Mouse (Mus musculus) liver, adult 2 months (tissue): ENCODE data around the gene Gjd3. TPM values are rescaled to one million over a fixed set of nuclear protein-coding genes. Genes with fewer than 3 reads are reported as not detected.
A peak's percentile ranks its signal among the peaks of the same experiment; 100 is the strongest.

ENCODE experiments used
- DNase-seq: peaks from one replicate; pipeline ENCODE4 v3.0.0-alpha.2; 2011; ENCODE audit warnings: low read depth, low spot score; ENCODE audit errors: extremely low read depth
- H3K27ac ChIP-seq: fragments of 200-500 bp; replicated peaks from 2 replicates; pipeline ENCODE4 v1.5.1; 2012; ENCODE audit warnings: low read depth, mild to moderate bottlenecking, control low read depth, inconsistent platforms, low read length; ENCODE audit not compliant: insufficient read depth
- H3K27me3 ChIP-seq: fragments of 200-500 bp; 2 replicates; pipeline ENCODE4 v1.6.1; 2012; ENCODE audit warnings: mild to moderate bottlenecking, moderate library complexity, low read length, inconsistent platforms; ENCODE audit not compliant: control insufficient read depth, insufficient read depth
- H3K36me3 ChIP-seq: fragments of 200-500 bp; 2 replicates; pipeline ENCODE4 v1.6.1; 2012; ENCODE audit warnings: low read length, inconsistent platforms; ENCODE audit not compliant: control insufficient read depth, insufficient read depth
- H3K4me1 ChIP-seq: fragments of 200-500 bp; 2 replicates; pipeline ENCODE4 v1.6.1; 2011; ENCODE audit warnings: low read length; ENCODE audit not compliant: control insufficient read depth, insufficient read depth
- H3K4me3 ChIP-seq: fragments of 200-500 bp; 2 replicates; pipeline ENCODE4 v1.5.1; 2011; ENCODE audit warnings: low read depth, mild to moderate bottlenecking, control low read depth, low read length, moderate library complexity; ENCODE audit not compliant: insufficient read depth
- H3K79me2 ChIP-seq: fragments of 200-500 bp; 2 replicates; pipeline ENCODE4 v1.6.1; 2012; ENCODE audit warnings: inconsistent platforms, mild to moderate bottlenecking, low read length, moderate library complexity; ENCODE audit not compliant: control insufficient read depth, insufficient read depth
- H3K9ac ChIP-seq: fragments of 200-500 bp; 2 replicates; pipeline ENCODE4 v1.6.1; 2012; ENCODE audit warnings: low read depth, mild to moderate bottlenecking, control low read depth, inconsistent platforms, low read length
- CTCF ChIP-seq: fragments of 200-500 bp; IDR thresholded peaks from 2 replicates; pipeline ENCODE4 v1.5.1; 2011; ENCODE audit warnings: low read depth, low read length, control low read depth
- POLR2A ChIP-seq: fragments of 200-500 bp; IDR thresholded peaks from 2 replicates; pipeline ENCODE4 v1.6.1; 2011; ENCODE audit warnings: low read length, control low read depth; ENCODE audit not compliant: insufficient read depth; ENCODE audit errors: extremely low read depth
- WGBS: fragments of 180-500 bp; shearing (Covaris S2); methylation state at CpG from one replicate; pipeline ENCODE4 v1.1.7; 2018; 5-methylcytosine and 5-hydroxymethylcytosine counted together
- polyA plus RNA-seq: library from polyadenylated mRNA; depleted of rRNA; stranded (reverse); fragments of >200 nt; gene quantifications from 2 replicates; pipeline ENCODE4 v1.2.3, GENCODE M21; 2012
- total RNA-seq: library from RNA; depleted of rRNA; stranded (reverse); fragments of >200 nt; gene quantifications from 2 replicates; pipeline ENCODE4 v1.2.3, GENCODE M21; 2014

Gjd3 gene
- total and polyA plus RNA-seq, 2 experiments: not detected

GRCm38 (mm10) chr11:98978526-98979148 lies 4.2 kb downstream of the Gjd3 start:
- 0 out of 2 replicates have a peak, but pooled peaks cover 4% of the 10 kb centered on the region for H3K27me3 ChIP-seq
- H3K79me2 ChIP-seq: no peaks in the 10 kb centered on the region
- H3K36me3 ChIP-seq: no peaks in the 10 kb centered on the region; the same call in 1 of the 2 replicates
- H3K27ac ChIP-seq: no peak overlapping the region
- H3K9ac ChIP-seq: no peak overlapping the region
- WGBS: 70% methylated on average over 15 of the region's 15 CpGs
- TF ChIP-seq CTCF (no peak), POLR2A (no peak)
- 0 out of 2 replicates have a peak, but pooled peaks cover 2% of the 10 kb centered on the region for H3K4me1 ChIP-seq
- DNase-seq: no peak
- H3K4me3 ChIP-seq: no peak overlapping the region

GRCm38 (mm10) chr11:98974871-98975719 lies 7.7 kb downstream of the Gjd3 start:
- Histone ChIP-seq H3K4me1 (peaks cover 6% of the 10 kb centered on the region), H3K9ac (no peak overlapping the region), H3K79me2 (no peaks in the 10 kb centered on the region), H3K4me3 (no peak overlapping the region), H3K27me3 (no peaks in the 10 kb centered on the region), H3K36me3 (peaks cover 8% of the 10 kb centered on the region; the same call in 1 of the 2 replicates), H3K27ac (no peak overlapping the region)
- peak; percentile 42 for DNase-seq
- TF ChIP-seq POLR2A: no peak
- TF ChIP-seq CTCF: peak; percentile 83
- WGBS: 51% methylated on average over 5 of the region's 5 CpGs

GRCm38 (mm10) chr11:98974213-98974612 lies 8.6 kb downstream of the Gjd3 start:
- Histone ChIP-seq H3K9ac (no peak overlapping the region), H3K27me3 (no peaks in the 10 kb centered on the region), H3K79me2 (no peaks in the 10 kb centered on the region), H3K27ac (no peak overlapping the region), H3K4me3 (no peak overlapping the region), H3K36me3 (peaks cover 8% of the 10 kb centered on the region; the same call in 1 of the 2 replicates), H3K4me1 (peaks cover 11% of the 10 kb centered on the region)
- no peak for DNase-seq
- TF ChIP-seq CTCF: no peak
- no peak for TF ChIP-seq POLR2A
- WGBS: 87% methylated on average over 6 of the region's 6 CpGs

- no peaks in the 10 kb centered on the region for H3K79me2 ChIP-seq
- DNase-seq: no peak
- H3K27me3 ChIP-seq: no peaks in the 10 kb centered on the region
- peaks cover 8% of the 10 kb centered on the region; the same call in 1 of the 2 replicates for H3K36me3 ChIP-seq
- H3K9ac ChIP-seq: no peak overlapping the region
- no peak overlapping the region for H3K27ac ChIP-seq
- peaks cover 11% of the 10 kb centered on the region for H3K4me1 ChIP-seq
- WGBS: 65% methylated on average over 14 of the region's 14 CpGs
- no peak overlapping the region for H3K4me3 ChIP-seq
- TF ChIP-seq POLR2A (no peak), CTCF (peak; percentile 37; the same call in 1 of the 2 replicates)
Observed at GRCm38 (mm10) chr11:98973584-98973983, 9.2 kb downstream of the Gjd3 start.

GRCm38 (mm10) chr11:98972801-98973360 lies 9.9 kb downstream of the Gjd3 start:
- no peak overlapping the region for H3K9ac ChIP-seq
- 90% methylated on average over 9 of the region's 9 CpGs for WGBS
- DNase-seq: no peak
- H3K79me2 ChIP-seq: no peaks in the 10 kb centered on the region
- H3K4me1 ChIP-seq: peaks cover 11% of the 10 kb centered on the region
- TF ChIP-seq CTCF (no peak), POLR2A (no peak)
- no peak overlapping the region for H3K4me3 ChIP-seq
- H3K36me3 ChIP-seq: peaks cover 9% of the 10 kb centered on the region; the same call in 1 of the 2 replicates
- H3K27ac ChIP-seq: no peak overlapping the region
- H3K27me3 ChIP-seq: no peaks in the 10 kb centered on the region
